Mouse (Mus musculus) left cerebral cortex, adult 8-10 months (tissue): ENCODE measurements around the gene Zfp362. TPM values are rescaled to one million over a fixed set of nuclear protein-coding genes. Genes with fewer than 3 reads are reported as not detected.

Experiments used
- DNase-seq, 2 experiments: peaks; one replicate each; pipeline ENCODE4 v3.0.0; 2022; ENCODE audit warnings: low spot score in 2 of 2
- total RNA-seq, 4 experiments: library from RNA; stranded (reverse); gene quantifications; 2 replicates each; pipeline ENCODE4 v1.2.4; 2022

The Zfp362 gene
- total RNA-seq, 4 experiments from 2014 or later, result 27.1 to 32.9 (median 30.1) TPM

DNA sequence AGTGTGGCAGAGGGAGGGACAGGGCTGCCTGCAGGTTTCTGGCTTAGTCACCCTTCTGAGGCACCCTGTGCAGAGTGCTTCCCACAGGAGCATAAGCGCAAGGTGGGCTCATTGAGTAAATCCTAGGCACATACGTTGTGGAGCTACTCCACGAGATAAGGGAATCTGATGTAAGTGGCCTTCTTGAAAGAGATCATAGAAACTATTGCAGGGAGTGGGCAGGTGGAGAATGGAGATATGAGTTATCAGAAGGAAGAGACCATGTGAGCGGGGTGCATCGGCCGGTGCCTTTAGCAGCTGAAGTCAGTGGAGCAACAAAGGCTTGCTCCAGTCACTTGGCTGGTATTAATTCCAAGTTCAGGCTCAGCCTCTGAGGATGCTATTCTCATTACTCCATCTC is 45.8 kb downstream of the Zfp362 start:
- no peak for DNase-seq

DNA sequence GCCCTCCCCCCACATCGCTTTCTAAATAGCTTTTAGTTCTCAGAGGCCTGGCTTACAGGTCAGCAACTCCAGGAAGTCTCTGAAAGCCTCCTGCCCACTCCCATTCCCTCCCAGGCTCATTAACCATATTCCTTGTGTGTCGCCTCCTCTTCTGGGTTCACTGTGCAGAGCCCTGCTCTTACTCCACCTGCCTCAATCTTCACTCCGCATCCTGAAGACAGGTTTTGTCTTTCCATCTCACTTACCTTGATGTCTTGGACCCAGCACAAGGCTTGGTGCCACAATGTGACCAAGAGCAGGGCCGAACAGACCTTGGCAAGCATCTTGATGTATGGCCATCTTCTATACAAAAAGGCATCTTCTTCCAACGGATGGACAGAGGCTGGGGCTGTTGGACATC is 46.6 kb downstream of the Zfp362 start:
- DNase-seq, result no peak

DNA sequence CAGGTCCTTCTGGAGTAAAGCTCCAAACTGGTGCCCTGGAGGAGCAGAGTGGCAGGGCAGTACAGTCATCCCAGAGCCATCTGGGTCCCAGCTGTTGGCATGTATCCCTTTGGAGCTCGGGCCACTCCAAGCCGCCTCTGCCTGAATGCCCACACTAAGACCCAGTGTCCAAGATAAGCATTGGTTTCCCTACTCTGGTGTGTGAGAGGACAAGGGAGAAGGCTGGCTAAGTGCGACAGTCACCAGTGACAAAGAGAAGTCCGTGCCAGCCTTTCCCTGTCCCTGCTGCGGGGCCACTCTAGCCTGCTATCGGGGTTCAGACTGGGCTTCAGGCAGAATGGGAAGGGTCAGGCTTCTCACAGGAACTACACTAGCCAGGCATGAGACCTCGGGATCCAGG is 49.9 kb downstream of the Zfp362 start:
- no peak for DNase-seq

DNA sequence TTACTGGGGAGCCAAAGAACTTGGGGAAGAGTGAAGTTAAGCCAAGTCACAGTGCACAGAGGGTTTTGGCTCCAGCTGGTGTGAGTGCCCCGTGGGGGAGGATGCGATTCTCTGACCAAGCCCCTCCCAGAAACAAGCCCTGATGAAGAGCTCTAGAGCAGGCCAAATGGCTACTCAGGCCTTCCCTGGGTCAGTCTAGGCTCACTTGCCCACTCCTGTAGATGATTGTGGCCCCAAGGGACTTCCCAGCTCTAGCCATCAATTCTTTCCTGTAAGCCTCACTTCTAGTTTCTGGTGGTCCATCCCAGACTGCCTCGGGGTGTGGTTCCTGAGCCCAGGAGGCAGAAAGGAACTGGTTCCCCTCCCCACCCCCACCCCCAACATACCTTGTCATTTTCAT is 50.8 kb downstream of the Zfp362 start, which contains the start of gene A3galt2:
TSS of gene A3galt2 (plus strand) at position 301 of the 400 bp plus-strand sequence.
- DNase-seq, result no peak

DNA sequence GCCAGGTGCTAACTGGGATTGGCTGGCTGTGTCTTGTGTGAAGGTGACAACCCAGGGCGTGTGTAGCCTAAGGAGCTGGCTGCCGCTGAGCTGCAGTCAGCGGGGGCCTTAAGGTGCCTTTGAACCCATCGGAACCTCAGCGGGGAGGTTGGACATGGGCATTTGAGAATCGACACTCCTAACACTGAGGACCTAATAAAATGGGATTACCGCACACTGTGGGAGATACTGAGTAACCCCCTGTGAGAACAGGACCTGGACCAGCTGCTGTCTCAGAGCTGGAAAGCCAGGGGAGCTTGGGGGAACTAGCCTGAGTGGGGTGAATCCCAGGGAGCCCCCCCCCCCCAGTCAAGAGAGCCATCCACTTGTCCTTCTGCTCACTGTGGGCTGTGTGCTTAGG is 52.3 kb downstream of the Zfp362 start:
- DNase-seq, result no peak

DNA sequence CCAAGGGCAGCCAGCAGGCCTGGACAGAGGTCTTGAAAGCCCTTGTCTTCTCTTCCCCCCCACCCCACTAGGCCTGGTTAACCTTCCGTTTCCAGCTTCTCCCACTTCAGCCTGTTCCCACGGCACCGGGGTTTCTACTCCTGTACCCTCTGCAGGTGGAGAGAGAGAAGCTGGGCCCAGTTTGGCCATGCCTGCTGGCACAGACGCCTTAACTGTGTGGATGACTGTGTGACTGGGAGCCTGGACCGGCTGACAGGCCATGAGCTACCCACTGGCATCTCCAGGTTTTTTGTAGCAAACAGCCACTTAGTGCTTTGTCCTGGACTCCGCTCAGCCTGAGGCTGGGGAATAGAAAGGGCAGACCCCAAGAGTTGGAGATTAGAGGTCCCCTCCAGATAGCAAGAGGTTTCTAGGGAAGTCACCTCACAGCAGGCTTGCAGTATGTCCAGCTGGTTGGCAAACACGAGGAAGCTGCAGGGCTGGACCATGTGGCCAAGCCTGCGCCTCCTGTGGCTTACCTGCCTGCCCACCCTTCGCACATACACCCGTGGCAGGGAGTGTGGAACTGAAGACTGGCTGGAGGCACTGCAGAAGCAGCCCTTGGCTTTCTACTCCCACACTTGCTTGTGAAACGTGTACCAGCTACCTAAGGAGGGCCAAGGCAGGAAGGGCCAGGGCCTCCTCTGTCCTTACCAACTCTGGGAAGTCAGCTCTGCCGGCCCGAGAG is 53.7 kb downstream of the Zfp362 start:
- no peak for DNase-seq

DNA sequence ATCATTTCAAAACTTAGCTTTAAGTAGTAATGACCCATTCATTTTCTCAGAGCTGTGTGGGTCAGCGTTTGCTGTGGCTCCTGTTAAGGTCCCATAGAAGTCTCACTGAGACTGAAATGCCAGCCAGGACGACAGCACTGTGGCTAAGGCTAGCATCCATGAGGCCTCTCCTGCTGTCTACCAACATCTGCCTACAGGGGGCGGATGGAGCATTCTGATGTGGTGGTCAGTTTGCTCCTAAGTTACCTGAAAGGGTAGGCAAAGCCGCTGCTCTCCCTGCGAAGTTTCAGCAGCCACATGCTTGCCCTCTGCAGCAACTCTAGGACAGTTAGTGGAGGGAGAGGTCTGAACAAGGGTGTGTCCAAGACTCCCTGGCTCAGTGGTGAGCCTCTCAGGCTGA is 54.8 kb downstream of the Zfp362 start:
- DNase-seq, result no peak

DNA sequence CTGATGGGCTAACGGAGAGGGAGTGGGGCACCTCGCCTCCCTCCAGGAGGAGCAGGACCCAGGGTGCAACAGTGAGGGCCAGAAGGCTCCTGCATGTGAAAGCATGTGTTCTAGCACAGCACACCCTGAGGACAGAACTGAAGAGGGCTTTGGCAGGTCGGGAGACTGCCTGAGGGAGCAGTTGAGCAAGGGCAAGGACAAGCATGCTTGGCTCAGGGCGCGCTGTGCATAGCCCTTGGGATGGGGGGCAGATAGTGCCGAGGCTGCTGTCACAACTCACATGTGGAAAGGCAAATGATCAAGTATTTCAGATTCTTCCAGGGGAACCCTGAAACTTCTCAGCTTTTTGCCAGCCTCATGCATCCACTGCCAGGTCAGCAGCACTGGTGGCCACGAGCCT is 57.5 kb downstream of the Zfp362 start:
- no peak for DNase-seq

DNA sequence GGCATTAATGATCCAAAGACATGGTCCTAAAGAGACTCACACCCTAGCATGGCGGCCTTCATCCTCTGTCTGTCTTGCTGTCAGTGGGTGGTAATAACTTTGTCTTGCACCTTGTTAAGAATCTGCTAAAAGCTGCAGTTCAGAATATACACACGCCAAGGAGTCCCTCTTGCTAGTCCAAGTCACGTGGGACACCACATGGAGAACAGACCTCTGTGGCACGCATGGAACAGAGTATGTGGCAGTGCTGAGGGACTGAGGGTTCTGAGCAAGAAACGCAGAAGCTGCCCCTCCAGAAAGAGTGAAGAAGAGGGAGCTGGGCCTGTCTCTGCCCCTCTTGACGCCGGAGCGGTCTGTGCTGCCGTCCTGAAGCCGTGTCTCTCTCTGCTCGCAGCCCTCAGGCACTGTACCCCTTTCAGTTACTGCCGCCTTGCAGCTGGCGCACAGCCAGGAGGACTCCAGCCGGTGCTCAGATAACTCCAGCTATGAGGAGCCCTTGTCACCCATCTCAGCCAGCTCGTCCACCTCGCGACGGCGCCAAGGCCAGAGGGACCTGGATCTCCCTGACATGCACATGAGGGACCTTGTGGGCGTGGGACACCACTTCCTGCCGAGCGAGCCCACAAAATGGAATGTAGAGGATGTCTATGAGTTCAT is 58.1 kb downstream of the Zfp362 start:
- no peak for DNase-seq

DNA sequence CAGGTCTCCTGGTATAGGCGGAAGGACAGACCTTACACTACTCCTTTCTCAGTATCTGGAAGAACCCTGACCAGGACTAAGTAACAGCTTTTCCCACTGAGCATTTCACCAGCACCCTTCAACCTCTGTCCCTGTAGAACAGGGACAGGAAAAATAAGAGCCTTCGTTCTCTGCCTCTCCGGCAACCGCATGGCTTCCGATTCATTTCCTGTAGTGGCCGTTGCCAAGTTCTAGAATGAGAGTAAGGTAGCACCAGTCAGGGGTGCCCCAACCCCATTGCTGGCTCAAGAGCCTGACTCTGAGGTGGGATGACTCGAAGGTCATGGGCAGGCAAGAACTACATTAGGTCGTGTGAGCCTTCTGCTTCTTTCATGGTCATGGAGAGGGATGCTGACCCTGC is 60.7 kb downstream of the Zfp362 start:
- no peak for DNase-seq

DNA sequence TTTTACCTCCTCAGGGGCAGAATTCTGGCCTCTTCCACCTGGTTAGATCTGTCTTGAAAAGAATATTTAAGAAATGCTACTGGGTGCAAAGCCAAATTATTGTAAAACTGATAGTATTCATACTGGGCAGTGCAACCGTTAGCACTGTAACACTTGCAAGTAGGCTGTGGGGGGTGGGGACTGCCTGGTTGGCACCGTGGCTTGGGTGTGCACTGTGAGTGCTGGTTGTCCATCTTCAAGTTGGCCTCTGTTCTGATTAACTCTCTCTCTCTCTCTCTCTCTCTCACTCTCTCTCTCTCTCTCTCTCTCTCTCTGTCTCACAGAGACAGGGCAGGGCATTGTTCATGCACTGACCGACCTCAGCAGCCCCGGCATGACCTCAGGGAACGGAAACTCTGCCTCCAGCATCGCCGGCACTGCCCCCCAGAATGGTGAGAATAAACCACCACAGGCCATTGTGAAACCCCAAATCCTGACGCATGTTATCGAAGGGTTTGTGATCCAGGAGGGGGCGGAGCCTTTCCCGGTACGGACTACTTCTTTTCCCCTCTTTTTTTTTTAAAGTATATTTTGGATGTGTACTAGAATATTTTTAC is 62.7 kb downstream of the Zfp362 start:
- DNase-seq, result no peak

DNA sequence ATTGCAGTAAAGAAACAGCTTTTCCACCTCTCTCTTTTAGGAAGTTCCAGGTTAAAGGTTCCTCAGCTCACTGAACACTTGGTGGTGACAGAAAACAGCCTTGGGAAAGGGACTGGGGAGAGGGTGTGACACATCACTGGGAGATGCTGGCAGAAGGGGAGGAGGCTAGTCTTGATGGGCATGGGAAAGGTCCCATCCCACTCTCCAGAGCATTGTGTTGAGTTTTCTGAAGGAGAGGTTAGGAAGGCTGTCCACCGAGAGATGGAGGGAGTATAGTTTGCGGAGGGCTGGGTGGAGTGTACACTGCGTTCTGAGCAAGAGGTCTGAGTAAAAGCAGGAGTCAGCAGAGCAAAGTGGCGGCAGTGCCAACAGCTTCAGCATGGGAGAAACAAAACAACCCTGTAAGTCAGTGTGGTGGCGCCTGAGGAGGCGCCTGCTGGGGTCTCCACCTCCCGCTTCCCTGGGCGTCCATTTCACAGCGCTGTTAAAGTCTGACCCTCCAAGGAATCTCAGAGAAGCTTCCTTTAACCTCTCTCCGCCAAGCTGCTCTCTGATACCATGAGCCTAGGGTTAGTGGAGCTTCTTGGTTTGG is 63.4 kb downstream of the Zfp362 start:
- DNase-seq, result no peak

DNA sequence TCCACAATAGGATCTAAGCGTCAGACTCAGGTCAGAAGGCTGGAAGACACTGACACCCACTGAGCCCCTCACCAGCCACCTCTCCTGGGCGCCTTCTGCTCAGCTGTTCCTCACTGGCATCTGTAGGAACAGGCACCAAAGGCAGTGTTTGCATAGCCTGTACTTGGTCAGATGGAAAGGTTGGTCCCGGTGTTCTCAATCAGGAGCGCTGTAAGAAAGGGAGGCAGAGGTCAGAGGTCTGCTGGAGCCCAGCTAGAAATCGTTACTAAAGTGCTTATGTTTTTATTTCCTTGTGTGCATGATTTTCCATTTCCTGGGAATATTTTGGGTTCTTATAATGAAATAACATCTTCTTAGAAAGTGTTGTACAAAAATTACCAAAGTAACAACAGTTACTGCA is 63.9 kb downstream of the Zfp362 start:
- no peak for DNase-seq

DNA sequence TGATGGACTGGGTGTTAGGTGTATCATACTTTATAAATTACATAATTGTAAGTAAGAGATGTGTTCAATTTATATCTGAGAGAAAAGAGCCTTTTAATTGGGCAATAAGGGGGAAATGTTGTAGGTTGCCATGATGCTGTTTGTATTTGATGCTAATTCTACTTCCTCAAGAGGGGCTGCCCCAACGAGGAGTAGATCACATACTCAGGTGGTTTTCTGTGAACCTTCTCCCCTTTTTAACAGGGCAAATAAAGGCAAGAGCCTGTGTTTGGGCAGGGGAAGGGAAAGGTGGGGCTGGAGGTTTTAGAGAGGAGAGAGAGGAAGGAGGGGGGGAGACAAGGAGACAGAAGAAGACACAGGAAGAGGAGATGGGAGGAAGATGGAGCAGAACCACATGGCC is 65.0 kb downstream of the Zfp362 start:
- DNase-seq, result no peak

DNA sequence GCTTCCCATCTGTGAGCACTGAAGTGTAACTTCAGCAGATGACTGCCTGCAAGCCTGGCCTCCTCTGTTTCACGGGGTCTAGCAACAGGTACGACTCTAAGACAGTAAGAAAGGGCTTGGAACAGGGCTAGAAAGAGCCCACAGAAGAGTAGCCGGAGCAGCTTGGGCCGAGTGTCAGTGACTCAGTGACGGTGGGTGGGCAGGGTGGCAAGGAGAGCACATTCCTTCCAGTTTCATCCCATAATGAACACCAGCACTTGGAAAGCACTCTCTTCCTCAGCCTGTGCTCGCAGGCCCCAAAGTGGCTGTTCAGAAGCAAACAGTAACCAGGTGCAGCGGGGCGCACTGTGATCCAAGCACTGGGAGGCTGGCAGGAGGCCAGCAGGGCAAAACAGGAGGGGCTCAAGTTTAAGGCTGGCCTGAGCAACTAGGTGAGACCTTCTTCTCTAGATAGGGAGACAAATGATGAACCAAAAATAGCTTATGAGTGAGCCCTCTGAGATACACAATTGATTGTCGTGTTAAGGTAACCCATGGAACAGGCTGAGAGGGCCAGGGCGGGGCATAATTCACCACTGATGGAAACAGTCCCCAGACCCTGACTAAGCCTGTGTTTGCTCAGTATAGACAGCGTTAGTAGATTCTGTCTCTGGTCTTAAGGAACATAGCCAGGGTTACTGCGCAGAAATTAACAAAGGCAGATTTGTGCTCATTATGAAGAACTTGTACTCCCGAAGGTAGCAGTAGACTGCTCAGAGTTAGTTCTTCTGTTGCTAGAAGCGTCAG is 67.8 kb downstream of the Zfp362 start:
- DNase-seq, result no peak

DNA sequence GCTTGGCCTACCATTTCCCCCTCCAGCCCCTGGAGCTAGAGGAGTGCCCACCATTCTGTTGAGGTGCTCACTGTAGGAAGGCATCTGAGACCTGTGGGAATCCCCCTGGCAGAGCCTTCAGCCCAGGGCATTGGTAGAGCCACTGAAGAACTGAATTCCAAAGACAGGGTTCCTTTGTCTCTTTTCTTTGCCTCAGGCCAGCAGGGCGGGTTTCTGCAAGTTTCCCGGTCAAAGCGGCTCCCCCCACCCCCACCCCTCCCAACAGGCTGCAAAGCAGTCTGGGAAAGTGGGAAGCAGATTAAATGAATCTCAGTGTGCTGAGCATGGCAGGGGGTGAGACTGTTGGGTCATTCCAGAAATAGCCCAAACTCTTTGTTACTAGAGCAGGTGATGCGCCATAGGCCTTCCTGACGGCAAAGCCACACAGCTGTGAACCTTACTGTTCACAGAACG is 68.7 kb downstream of the Zfp362 start:
- no peak for DNase-seq

DNA sequence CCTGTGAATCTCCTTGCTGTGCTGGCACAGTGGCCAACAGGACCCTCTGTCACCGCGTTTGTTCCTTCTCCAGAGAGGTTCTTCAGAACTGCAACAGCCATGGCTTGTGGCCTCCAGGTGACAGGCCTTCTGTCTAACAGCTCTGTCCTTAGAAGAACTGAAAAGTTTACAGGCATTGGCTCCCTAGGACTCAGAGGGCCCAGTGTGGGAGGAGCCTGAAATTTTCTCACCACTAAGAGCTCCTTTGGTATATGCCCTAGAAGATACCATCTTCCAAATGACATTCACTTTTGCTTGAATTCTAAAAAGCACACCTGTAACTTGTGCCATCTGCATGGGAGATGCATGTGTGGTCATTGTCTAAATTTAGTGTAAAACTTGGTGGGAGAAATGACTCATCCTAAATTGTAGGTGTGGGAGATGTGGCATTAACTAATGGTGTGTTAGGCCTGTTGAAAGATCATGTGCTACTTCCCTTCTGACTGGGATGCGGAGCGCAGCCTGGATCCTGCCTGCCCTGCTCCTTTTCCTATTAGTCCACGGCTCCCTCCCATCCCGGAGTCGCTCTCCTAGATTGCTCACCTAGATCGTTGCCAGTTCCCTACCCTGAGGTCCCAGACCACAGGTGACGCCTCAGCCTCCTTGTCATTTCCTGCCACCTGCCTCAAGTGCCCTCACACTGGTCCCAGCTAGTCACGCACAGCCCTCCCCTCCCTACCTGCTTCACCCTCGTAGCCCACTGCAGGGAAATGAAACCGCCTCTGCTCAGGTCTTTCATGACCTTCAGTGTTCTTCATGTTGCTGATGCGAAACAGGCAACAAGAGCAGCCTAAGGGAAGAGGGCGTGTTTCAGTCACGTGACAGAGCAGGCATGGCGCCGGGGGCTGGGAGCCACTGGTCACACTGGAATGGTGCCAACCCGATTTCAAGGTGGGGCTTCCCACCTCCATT is 70.8 kb downstream of the Zfp362 start:
- DNase-seq, result no peak

DNA sequence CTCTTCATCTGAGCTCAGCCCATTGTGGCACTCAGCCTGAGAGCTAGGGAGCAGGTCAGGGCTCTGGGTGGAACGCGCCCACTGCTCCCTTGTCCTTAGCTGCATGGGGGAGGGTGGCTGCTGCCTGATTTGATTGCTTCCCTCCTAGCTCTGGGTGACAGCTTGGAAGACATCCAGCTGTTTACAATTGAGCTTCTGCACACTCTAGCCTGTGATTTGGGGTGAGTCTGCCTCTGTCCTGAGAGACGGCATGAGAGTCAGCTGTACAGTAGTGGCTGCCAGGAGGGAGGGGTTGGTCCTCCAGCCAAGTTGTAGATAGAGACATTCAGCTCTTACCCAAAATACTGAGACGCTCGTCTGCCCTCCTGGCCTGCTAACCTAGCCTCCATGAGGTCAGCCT is 71.6 kb downstream of the Zfp362 start:
- peak in 1 of 2 experiments; percentile 80 for DNase-seq

DNA sequence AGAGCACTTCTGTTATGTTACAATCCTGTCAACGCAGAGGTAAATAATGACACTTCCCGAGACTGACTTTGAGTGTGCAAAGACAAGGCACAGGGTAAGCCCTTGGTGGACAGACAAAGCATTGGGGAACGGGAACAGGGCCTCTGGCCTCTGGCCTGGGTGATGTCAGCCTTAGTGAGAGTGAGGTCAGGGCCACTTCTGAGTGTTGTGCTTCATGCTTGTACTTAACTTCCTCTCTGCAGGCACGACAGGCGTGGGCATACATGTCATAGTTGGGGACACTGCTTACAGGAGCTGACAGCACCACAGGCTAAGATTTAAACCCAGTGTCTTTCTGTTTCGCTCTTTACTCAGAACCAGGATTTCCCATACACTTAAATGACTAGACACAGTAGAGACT is 72.3 kb downstream of the Zfp362 start:
- no peak for DNase-seq

DNA sequence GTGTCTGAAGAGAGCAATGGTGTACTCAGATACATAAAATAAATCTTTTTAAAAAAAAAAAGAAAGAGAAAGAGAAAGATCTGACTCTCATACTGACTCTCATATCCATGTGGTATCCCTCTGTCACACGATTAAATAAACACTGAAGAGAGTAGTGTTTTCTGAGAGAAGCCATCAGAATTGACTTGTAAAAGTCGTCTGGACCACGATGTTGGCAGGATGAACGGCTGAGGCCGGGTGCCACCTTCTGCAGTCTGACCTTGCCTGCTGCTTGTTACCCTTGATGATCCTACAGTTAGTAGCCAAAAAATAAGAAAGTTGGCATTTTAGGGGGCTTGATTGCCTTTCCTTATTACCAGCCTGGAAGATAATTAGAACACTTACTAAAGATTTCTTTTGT is 73.1 kb downstream of the Zfp362 start:
- DNase-seq, result no peak
